Mouse (Mus musculus) MEL (cell line): ENCODE measurements around the gene Tgm7.

Experiments
- CTCF ChIP-seq, 3 experiments: IDR thresholded peaks in 2 of 3; conservative IDR thresholded peaks in 1 of 3; 2 replicates each; pipeline ENCODE4 v1.5.1; 2011 to 2012; ENCODE audit warnings: low read length in 3 of 3, low read depth in 2 of 3, mild to moderate bottlenecking in 2 of 3, improper control_type of control experiment in 1 of 3, inconsistent platforms in 1 of 3, mixed read lengths in 1 of 3, moderate library complexity in 1 of 3; ENCODE audit not compliant: control insufficient read depth in 1 of 3, insufficient read depth in 1 of 3, poor library complexity in 1 of 3, severe bottlenecking in 1 of 3
- EP300 ChIP-seq, 2 experiments: IDR thresholded peaks; 2 replicates each; pipeline ENCODE4 v1.6.1; 2011; ENCODE audit warnings: improper control_type of control experiment in 2 of 2, low read length in 2 of 2, low read depth in 1 of 2, mild to moderate bottlenecking in 1 of 2
- KAT2A ChIP-seq: conservative IDR thresholded peaks from 2 replicates; pipeline ENCODE4 v1.6.1; 2012; ENCODE audit warnings: low read depth, low read length, improper control_type of control experiment, inconsistent platforms
- MEF2A ChIP-seq: IDR thresholded peaks from 2 replicates; pipeline ENCODE4 v1.6.1; 2014; ENCODE audit warnings: low read depth, mild to moderate bottlenecking, inconsistent platforms, low read length, improper control_type of control experiment; ENCODE audit not compliant: poor library complexity, insufficient replicate concordance, severe bottlenecking; ENCODE audit errors: extremely low read depth
- NELFE ChIP-seq: IDR thresholded peaks from 2 replicates; pipeline ENCODE4 v1.6.1; 2011; ENCODE audit warnings: low read depth, low read length, improper control_type of control experiment
- POLR2A ChIP-seq, 2 experiments: IDR thresholded peaks; 2 replicates each; pipeline ENCODE4 v1.6.1; 2011 to 2012; ENCODE audit warnings: low read length in 2 of 2, mild to moderate bottlenecking in 2 of 2, control low read depth in 1 of 2, improper control_type of control experiment in 1 of 2, low read depth in 1 of 2, moderate library complexity in 1 of 2; ENCODE audit not compliant: control insufficient read depth in 1 of 2, insufficient read depth in 1 of 2, poor library complexity in 1 of 2
- SIN3A ChIP-seq: IDR thresholded peaks from 2 replicates; pipeline ENCODE4 v1.6.1; 2012; ENCODE audit warnings: low read length, improper control_type of control experiment, inconsistent platforms
- TAL1 ChIP-seq: IDR thresholded peaks from 2 replicates; pipeline ENCODE4 v1.6.1; 2012; ENCODE audit warnings: mild to moderate bottlenecking, inconsistent platforms, low read length, moderate library complexity, mixed read lengths
- ZC3H11A ChIP-seq: IDR thresholded peaks from 2 replicates; pipeline ENCODE4 v1.6.1; 2012; ENCODE audit warnings: low read depth, mild to moderate bottlenecking, inconsistent platforms, low read length, improper control_type of control experiment
- ZMIZ1 ChIP-seq: IDR thresholded peaks from 2 replicates; pipeline ENCODE4 v1.6.1; 2012; ENCODE audit warnings: low read depth, mild to moderate bottlenecking, inconsistent platforms, low read length, improper control_type of control experiment, moderate library complexity

- TF ChIP-seq POLR2A (IDR thresholded peaks at IDR 0.05; ENCODE audit: control insufficient read depth in 1 of 2, insufficient read depth in 1 of 2, low read depth in 1 of 2, low read length in 2 of 2, poor library complexity in 1 of 2) (no peak), ZMIZ1 (no peak), TAL1 (no peak), CTCF (IDR thresholded peaks at IDR 0.05 in 2 of 3, conservative IDR thresholded peaks at IDR 0.05 in 1 of 3; ENCODE audit: control insufficient read depth in 1 of 3, insufficient read depth in 1 of 3, low read depth in 2 of 3, low read length in 3 of 3, poor library complexity in 1 of 3, severe bottlenecking in 1 of 3) (no peak), EP300 (IDR thresholded peaks at IDR 0.05; ENCODE audit: low read depth in 1 of 2, low read length in 2 of 2) (no peak), KAT2A (no peak), NELFE (no peak), ZC3H11A (no peak), MEF2A (no peak), SIN3A (no peak)
These were observed 17.9 kb upstream of the Tgm7 start for GRCm38 (mm10) chr2:121127536-121127935.
